Mouse (Mus musculus): ENCODE data around the gene Pih1d1. TPM values are rescaled to one million over a fixed set of nuclear protein-coding genes. Genes with fewer than 3 reads are reported as not detected.

Pih1d1 gene
- total RNA-seq, 1 experiment: 70.2 TPM

- in situ Hi-C loops (cut with MboI; ENCODE audit: low sequenced_read_pairs in 2 of 2, unreplicated experiment in 2 of 2): loop anchor here in 1 of 2 experiments (5.0 kb wide), 1 partner anchor 53 kb away; no protein-coding TSS in a partner anchor
- Histone ChIP-seq H3K36me3 (ENCODE audit: control insufficient read depth, insufficient read depth, low read length, poor library complexity, severe bottlenecking) (peaks cover 32% of the 10 kb centered on the region), H3K27ac (ENCODE audit: insufficient read depth, low read depth, low read length, poor library complexity, severe bottlenecking) (peak overlapping the region; percentile 72; the same call in 1 of the 2 replicates), H3K9ac (ENCODE audit: insufficient read depth, low read depth, low read length, poor library complexity, severe bottlenecking) (peak overlapping the region; percentile 90; the same call in 1 of the 2 replicates), H3K4me1 (ENCODE audit: control insufficient read depth in 2 of 2, insufficient read depth in 2 of 2, low read length in 2 of 2, poor library complexity in 1 of 2) (peaks cover 0 to 14% of the 10 kb centered on the region in 2 experiments; a peak in 1 of 4 replicates), H3K4me3 (ENCODE audit: insufficient read depth in 1 of 2, low read depth in 1 of 2, low read length in 2 of 2, poor library complexity in 1 of 2, severe bottlenecking in 1 of 2) (peak overlapping the region; percentile 70 to 80), H3K9me3 (ENCODE audit: control insufficient read depth, insufficient read depth, low read depth, low read length) (no peaks in the 10 kb centered on the region)
- TF ChIP-seq HCFC1 (IDR thresholded peaks at IDR 0.05; ENCODE audit: borderline replicate concordance, insufficient read depth, low read length) (no peak), MAFK (IDR thresholded peaks at IDR 0.05; ENCODE audit: insufficient read depth, low read depth, low read length) (no peak), ZNF384 (IDR thresholded peaks at IDR 0.05; ENCODE audit: low read depth, low read length) (no peak), CHD2 (IDR thresholded peaks at IDR 0.05; ENCODE audit: low read depth, low read length) (no peak)
- no peak for DNase-seq (ENCODE audit: low read depth, low spot score)
Observed at GRCm38 (mm10) chr7:45129776-45130512, 24.2 kb upstream of the Pih1d1 start.

- H3K4me1 ChIP-seq (ENCODE audit: control insufficient read depth in 2 of 2, insufficient read depth in 2 of 2, low read length in 2 of 2, poor library complexity in 1 of 2): peaks cover 0 to 18% of the 10 kb centered on the region in 2 experiments; a peak in 1 of 4 replicates
- H3K36me3 ChIP-seq (ENCODE audit: control insufficient read depth, insufficient read depth, low read length, poor library complexity, severe bottlenecking): peaks cover 15% of the 10 kb centered on the region
- no peak overlapping the region for H3K27ac ChIP-seq (ENCODE audit: insufficient read depth, low read depth, low read length, poor library complexity, severe bottlenecking)
- in situ Hi-C loops (cut with MboI; ENCODE audit: low sequenced_read_pairs in 2 of 2, unreplicated experiment in 2 of 2): loop anchor here in 1 of 2 experiments (5.0 kb wide), 1 partner anchor 55 kb away; no protein-coding TSS in a partner anchor
- DNase-seq (ENCODE audit: low read depth, low spot score): no peak
- H3K4me3 ChIP-seq (ENCODE audit: insufficient read depth in 1 of 2, low read depth in 1 of 2, low read length in 2 of 2, poor library complexity in 1 of 2, severe bottlenecking in 1 of 2): peak overlapping the region in 1 of 2 experiments; percentile 44; a peak in 2 of 4 replicates
- TF ChIP-seq ZNF384 (IDR thresholded peaks at IDR 0.05; ENCODE audit: low read depth, low read length) (no peak), MAFK (IDR thresholded peaks at IDR 0.05; ENCODE audit: insufficient read depth, low read depth, low read length) (no peak), CHD2 (IDR thresholded peaks at IDR 0.05; ENCODE audit: low read depth, low read length) (no peak), ZC3H11A (IDR thresholded peaks at IDR 0.05; ENCODE audit: borderline replicate concordance, low read depth, low read length) (no peak), HCFC1 (IDR thresholded peaks at IDR 0.05; ENCODE audit: borderline replicate concordance, insufficient read depth, low read length) (no peak)
- H3K9ac ChIP-seq (ENCODE audit: insufficient read depth, low read depth, low read length, poor library complexity, severe bottlenecking): peak overlapping the region; percentile 64; the same call in 1 of the 2 replicates
- no peaks in the 10 kb centered on the region for H3K9me3 ChIP-seq (ENCODE audit: control insufficient read depth, insufficient read depth, low read depth, low read length)
Observed at GRCm38 (mm10) chr7:45131850-45132249, 22.3 kb upstream of the Pih1d1 start.

- Histone ChIP-seq H3K36me3 (ENCODE audit: control insufficient read depth, insufficient read depth, low read length, poor library complexity, severe bottlenecking) (no peaks in the 10 kb centered on the region), H3K27ac (ENCODE audit: insufficient read depth, low read depth, low read length, poor library complexity, severe bottlenecking) (no peak overlapping the region), H3K4me3 (ENCODE audit: insufficient read depth in 1 of 2, low read depth in 1 of 2, low read length in 2 of 2, poor library complexity in 1 of 2, severe bottlenecking in 1 of 2) (no peak overlapping the region), H3K9me3 (ENCODE audit: control insufficient read depth, insufficient read depth, low read depth, low read length) (no peaks in the 10 kb centered on the region), H3K4me1 (ENCODE audit: control insufficient read depth in 2 of 2, insufficient read depth in 2 of 2, low read length in 2 of 2, poor library complexity in 1 of 2) (peaks cover 0 to 18% of the 10 kb centered on the region in 2 experiments; a peak in 1 of 4 replicates), H3K9ac (ENCODE audit: insufficient read depth, low read depth, low read length, poor library complexity, severe bottlenecking) (no peak overlapping the region)
- in situ Hi-C loops (cut with MboI; ENCODE audit: low sequenced_read_pairs in 2 of 2, unreplicated experiment in 2 of 2): loop anchor here in 1 of 2 experiments (5.0 kb wide), 1 partner anchor 56 kb away; no protein-coding TSS in a partner anchor
- no peak for DNase-seq (ENCODE audit: low read depth, low spot score)
- TF ChIP-seq MAFK (IDR thresholded peaks at IDR 0.05; ENCODE audit: insufficient read depth, low read depth, low read length): no peak
- TF ChIP-seq ZNF384 (IDR thresholded peaks at IDR 0.05; ENCODE audit: low read depth, low read length): no peak
- no peak for TF ChIP-seq ZC3H11A (IDR thresholded peaks at IDR 0.05; ENCODE audit: borderline replicate concordance, low read depth, low read length)
- TF ChIP-seq HCFC1 (IDR thresholded peaks at IDR 0.05; ENCODE audit: borderline replicate concordance, insufficient read depth, low read length): no peak
- TF ChIP-seq CHD2 (IDR thresholded peaks at IDR 0.05; ENCODE audit: low read depth, low read length): no peak
Observed at GRCm38 (mm10) chr7:45133446-45134159, 20.5 kb upstream of the Pih1d1 start.

GRCm38 (mm10) chr7:45134544-45135026 lies 19.5 kb upstream of the Pih1d1 start:
- H3K36me3 ChIP-seq (ENCODE audit: control insufficient read depth, insufficient read depth, low read length, poor library complexity, severe bottlenecking): no peaks in the 10 kb centered on the region
- TF ChIP-seq MAFK (IDR thresholded peaks at IDR 0.05; ENCODE audit: insufficient read depth, low read depth, low read length) (no peak), CHD2 (IDR thresholded peaks at IDR 0.05; ENCODE audit: low read depth, low read length) (no peak), ZNF384 (IDR thresholded peaks at IDR 0.05; ENCODE audit: low read depth, low read length) (no peak), HCFC1 (IDR thresholded peaks at IDR 0.05; ENCODE audit: borderline replicate concordance, insufficient read depth, low read length) (no peak), ZC3H11A (IDR thresholded peaks at IDR 0.05; ENCODE audit: borderline replicate concordance, low read depth, low read length) (no peak)
- in situ Hi-C loops (cut with MboI; ENCODE audit: low sequenced_read_pairs in 2 of 2, unreplicated experiment in 2 of 2): loop anchor here in 1 of 2 experiments (5.0 kb wide), 1 partner anchor 57 kb away; no protein-coding TSS in a partner anchor
- no peak overlapping the region for H3K4me3 ChIP-seq (ENCODE audit: insufficient read depth in 1 of 2, low read depth in 1 of 2, low read length in 2 of 2, poor library complexity in 1 of 2, severe bottlenecking in 1 of 2)
- no peaks in the 10 kb centered on the region for H3K9me3 ChIP-seq (ENCODE audit: control insufficient read depth, insufficient read depth, low read depth, low read length)
- H3K4me1 ChIP-seq (ENCODE audit: control insufficient read depth in 2 of 2, insufficient read depth in 2 of 2, low read length in 2 of 2, poor library complexity in 1 of 2): peaks cover 0 to 19% of the 10 kb centered on the region in 2 experiments; a peak in 1 of 4 replicates
- no peak overlapping the region for H3K9ac ChIP-seq (ENCODE audit: insufficient read depth, low read depth, low read length, poor library complexity, severe bottlenecking)
- no peak overlapping the region for H3K27ac ChIP-seq (ENCODE audit: insufficient read depth, low read depth, low read length, poor library complexity, severe bottlenecking)
- peak; percentile 95 for DNase-seq (ENCODE audit: low read depth, low spot score)
